Mouse (Mus musculus) gonadal fat pad, adult 2 months (tissue): Measurements from ENCODE around the gene Zfp652. TPM values are rescaled to one million over a fixed set of nuclear protein-coding genes. Genes with fewer than 3 reads are reported as not detected.
"Not testable (repeated sequence)": the region's sequence is repeated elsewhere in the genome, so short reads cannot be mapped to it uniquely, and the experiment has no call there.

Experiments
- DNase-seq: peaks from one replicate; pipeline ENCODE4 v3.0.0-alpha.2; 2012; ENCODE audit warnings: low read depth
- polyA plus RNA-seq: library from polyadenylated mRNA; depleted of rRNA; stranded (reverse); fragments of >200 nt; gene quantifications from 2 replicates; pipeline ENCODE4 v1.2.3, GENCODE M21; 2012

Gene Zfp652
- polyA plus RNA-seq, 1 experiment = 15.5 TPM

GRCm38 (mm10) chr11:95710478-95710877 is 2.0 kb upstream of the Zfp652 start:
- no peak for DNase-seq

- DNase-seq = peak; percentile 63
Measured at GRCm38 (mm10) chr11:95712085-95712562, 349 bp upstream of the Zfp652 start.

GRCm38 (mm10) chr11:95713225-95713810 is 845 bp downstream of the Zfp652 start:
- no peak for DNase-seq

GRCm38 (mm10) chr11:95713811-95714241 is 1.4 kb downstream of the Zfp652 start:
- no peak for DNase-seq

- DNase-seq = no peak
Measured at GRCm38 (mm10) chr11:95714411-95714810, 1.9 kb downstream of the Zfp652 start.

GRCm38 (mm10) chr11:95716136-95716535 is 3.7 kb downstream of the Zfp652 start:
- no peak for DNase-seq

GRCm38 (mm10) chr11:95719356-95719755 is 6.9 kb downstream of the Zfp652 start:
- DNase-seq = no peak

GRCm38 (mm10) chr11:95723287-95723686 is 10.8 kb downstream of the Zfp652 start, which contains the start of gene B130006D01Rik:
TSS of gene B130006D01Rik (plus strand) at chr11:95723587.
- DNase-seq = no peak

GRCm38 (mm10) chr11:95724466-95724865 is 12.0 kb downstream of the Zfp652 start:
- DNase-seq = no peak

GRCm38 (mm10) chr11:95726156-95726555 is 13.7 kb downstream of the Zfp652 start:
- DNase-seq = no peak

GRCm38 (mm10) chr11:95727947-95728346 is 15.5 kb downstream of the Zfp652 start:
- DNase-seq = no peak

- DNase-seq = no peak
Measured at GRCm38 (mm10) chr11:95728916-95729907, 16.7 kb downstream of the Zfp652 start.

- DNase-seq = no peak
Measured at GRCm38 (mm10) chr11:95734485-95734884, 22.0 kb downstream of the Zfp652 start.

GRCm38 (mm10) chr11:95737811-95738210 is 25.3 kb downstream of the Zfp652 start:
- no peak for DNase-seq

- DNase-seq = no peak
Measured at GRCm38 (mm10) chr11:95744521-95744920, 32.0 kb downstream of the Zfp652 start.

- DNase-seq = no peak
Measured at GRCm38 (mm10) chr11:95746821-95747220, 34.3 kb downstream of the Zfp652 start.

GRCm38 (mm10) chr11:95748331-95748730 is 35.9 kb downstream of the Zfp652 start:
- DNase-seq = no peak

- DNase-seq = no peak
Measured at GRCm38 (mm10) chr11:95749619-95750018, 37.1 kb downstream of the Zfp652 start.

GRCm38 (mm10) chr11:95750995-95751394 is 38.5 kb downstream of the Zfp652 start:
- no peak for DNase-seq

- DNase-seq = not testable (repeated sequence)
Measured at GRCm38 (mm10) chr11:95755137-95755536, 42.7 kb downstream of the Zfp652 start.

GRCm38 (mm10) chr11:95760521-95760920 is 48.0 kb downstream of the Zfp652 start:
- DNase-seq = no peak

GRCm38 (mm10) chr11:95762996-95763395 is 50.5 kb downstream of the Zfp652 start:
- DNase-seq = no peak

GRCm38 (mm10) chr11:95764806-95765205 is 52.3 kb downstream of the Zfp652 start:
- DNase-seq = no peak
